Mouse (Mus musculus) embryo, embryonic 10.5 days (tissue): ENCODE measurements at regions not wholly inside any gene's neighbourhood (a gene's known extent, or its start where the extent isn't known, plus 50 kb on each side); places are given as distances from the start of the nearest gene placed in this dataset.
A peak's percentile ranks its signal among the peaks of the same experiment; 100 is the strongest.

Source experiments
- DNase-seq: peaks from one replicate; pipeline ENCODE4 v3.0.0-alpha.2; 2015; ENCODE audit warnings: low spot score

GRCm38 (mm10) chr12:110081831-110082615 is 196.8 kb upstream of the Dio3 start:
- DNase-seq, result no peak

- peak; percentile 45 for DNase-seq
Measured at GRCm38 (mm10) chr12:110082921-110083320, 195.9 kb upstream of the Dio3 start.

GRCm38 (mm10) chr12:110083471-110083870 is 195.4 kb upstream of the Dio3 start:
- no peak for DNase-seq

GRCm38 (mm10) chr12:110086921-110087320 is 191.9 kb upstream of the Dio3 start:
- no peak for DNase-seq

- DNase-seq, result no peak
Measured at GRCm38 (mm10) chr12:110087812-110088211, 191.1 kb upstream of the Dio3 start.

- no peak for DNase-seq
Measured at GRCm38 (mm10) chr12:110102186-110102585, 176.7 kb upstream of the Dio3 start.

GRCm38 (mm10) chr12:110112051-110112722 is 166.7 kb upstream of the Dio3 start:
- no peak for DNase-seq

- no peak for DNase-seq
Measured at GRCm38 (mm10) chr12:110112723-110113105, 166.2 kb upstream of the Dio3 start.

- no peak for DNase-seq
Measured at GRCm38 (mm10) chr12:110120141-110120540, 158.7 kb upstream of the Dio3 start.

- no peak for DNase-seq
Measured at GRCm38 (mm10) chr12:110122976-110123375, 155.9 kb upstream of the Dio3 start.

GRCm38 (mm10) chr12:110126525-110126924 is 152.3 kb upstream of the Dio3 start:
- no peak for DNase-seq

GRCm38 (mm10) chr12:110145379-110145778 is 133.5 kb upstream of the Dio3 start:
- DNase-seq, result no peak

GRCm38 (mm10) chr12:110154225-110154962 is 124.5 kb upstream of the Dio3 start:
- DNase-seq, result no peak

GRCm38 (mm10) chr12:110154963-110155325 is 123.9 kb upstream of the Dio3 start:
- DNase-seq, result no peak

- DNase-seq, result no peak
Measured at GRCm38 (mm10) chr12:110156441-110156840, 122.4 kb upstream of the Dio3 start.

- peak; percentile 59 for DNase-seq
Measured at GRCm38 (mm10) chr12:110157998-110158747, 120.7 kb upstream of the Dio3 start.

- no peak for DNase-seq
Measured at GRCm38 (mm10) chr12:110161306-110161705, 117.6 kb upstream of the Dio3 start.

GRCm38 (mm10) chr12:110165462-110165861 is 113.4 kb upstream of the Dio3 start:
- no peak for DNase-seq

GRCm38 (mm10) chr12:110168407-110168806 is 110.5 kb upstream of the Dio3 start:
- DNase-seq, result no peak

GRCm38 (mm10) chr12:110169261-110169660 is 109.6 kb upstream of the Dio3 start:
- DNase-seq, result no peak

GRCm38 (mm10) chr12:110170496-110170895 is 108.4 kb upstream of the Dio3 start:
- no peak for DNase-seq

- no peak for DNase-seq
Measured at GRCm38 (mm10) chr12:110177826-110178225, 101.0 kb upstream of the Dio3 start.
